Mouse (Mus musculus) C2C12 (cell line): ENCODE data around the gene Arfgap2. TPM values are rescaled to one million over a fixed set of nuclear protein-coding genes. Genes with fewer than 3 reads are reported as not detected.

Experiments used
- H3K27me3 ChIP-seq: one replicate; pipeline ENCODE4 v1.6.1; 2011; ENCODE audit not compliant: control insufficient read depth, insufficient read depth, insufficient read length
- H3K36me3 ChIP-seq: one replicate; pipeline ENCODE4 v1.6.1; 2011; ENCODE audit not compliant: control insufficient read depth, insufficient read depth
- H3K4me3 ChIP-seq: one replicate; pipeline ENCODE4 v1.5.1; 2011; ENCODE audit warnings: mild to moderate bottlenecking, control low read depth; ENCODE audit not compliant: poor library complexity, insufficient read depth, severe bottlenecking
- H3K79me2 ChIP-seq: one replicate; pipeline ENCODE4 v1.6.1; 2011; ENCODE audit not compliant: control insufficient read depth, insufficient read depth
- H3K79me3 ChIP-seq: one replicate; pipeline ENCODE4 v1.6.1; 2011; ENCODE audit warnings: low read depth, control low read depth
- H3ac ChIP-seq: one replicate; pipeline ENCODE3; 2011; ENCODE audit warnings: low read depth; ENCODE audit not compliant: control insufficient read depth, insufficient read length
- CEBPB ChIP-seq: IDR thresholded peaks from one replicate; pipeline ENCODE4 v1.6.1; 2011; ENCODE audit warnings: low read depth, mild to moderate bottlenecking, control low read depth, moderate library complexity
- CTCF ChIP-seq: IDR thresholded peaks from one replicate; pipeline ENCODE4 v1.5.1; 2011; ENCODE audit not compliant: control insufficient read depth, insufficient read depth, insufficient read length
- FOSL1 ChIP-seq: IDR thresholded peaks from one replicate; pipeline ENCODE4 v1.8.0; 2011; ENCODE audit warnings: mild to moderate bottlenecking, low read length; ENCODE audit not compliant: poor library complexity, insufficient read depth, severe bottlenecking
- MAX ChIP-seq: IDR thresholded peaks from one replicate; pipeline ENCODE4 v1.6.1; 2011; ENCODE audit warnings: mild to moderate bottlenecking, control low read depth
- MYOD1 ChIP-seq: IDR thresholded peaks from one replicate; pipeline ENCODE4 v1.6.1; 2011; ENCODE audit warnings: low read depth; ENCODE audit not compliant: control insufficient read depth, insufficient read length
- MYOG ChIP-seq: IDR thresholded peaks from one replicate; pipeline ENCODE4 v1.6.1; 2011; ENCODE audit not compliant: control insufficient read depth, insufficient read length; ENCODE audit errors: extremely low read depth
- USF1 ChIP-seq: IDR thresholded peaks from one replicate; pipeline ENCODE4 v1.6.1; 2011; ENCODE audit warnings: low read depth, mild to moderate bottlenecking, control low read depth, moderate library complexity
- polyA plus RNA-seq: library from polyadenylated mRNA; unstranded; fragments of >200 nt; fragmentation: generic; extraction: Trizol; gene quantifications from one replicate; pipeline ENCODE4 v1.2.1, GENCODE M21; 2012; ENCODE audit warnings: missing spikeins

The Arfgap2 gene
- polyA plus RNA-seq, 1 experiment, result 67.5 TPM

DNA sequence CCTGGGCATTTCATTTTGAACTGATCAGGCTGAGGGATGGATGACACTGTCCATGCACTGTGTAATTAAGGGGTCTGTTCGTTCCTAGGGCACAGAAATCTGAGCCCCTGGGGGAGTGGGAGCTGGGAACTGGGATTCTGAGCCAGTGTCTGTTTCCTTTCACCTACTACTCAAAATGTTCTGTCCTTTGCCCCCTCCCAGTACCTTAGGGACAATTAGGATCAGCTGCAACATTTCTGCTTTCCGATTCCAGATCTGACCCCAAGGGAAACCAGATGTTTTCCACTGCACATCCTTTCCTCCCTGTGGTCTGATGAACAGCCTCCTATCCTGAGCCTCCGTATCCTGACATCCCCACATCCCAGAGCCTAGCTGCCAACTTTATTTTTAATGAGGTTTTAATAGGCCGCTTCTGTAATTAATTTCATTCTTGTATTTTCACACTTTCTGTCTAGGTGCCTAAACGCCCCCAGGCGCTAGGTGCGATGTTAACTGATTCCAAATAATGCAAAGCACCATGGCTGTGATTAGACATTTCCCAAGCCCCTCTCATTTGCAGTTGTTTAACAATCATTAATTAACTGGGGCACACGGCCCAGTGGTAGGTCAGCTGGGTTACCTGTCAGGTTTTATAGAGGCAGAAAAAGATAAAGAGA, 9.9 kb upstream of the Arfgap2 start:
- Histone ChIP-seq H3K4me3 (no peak overlapping the region), H3K79me2 (no peaks in the 10 kb centered on the region), H3ac (no peak overlapping the region), H3K27me3 (no peaks in the 10 kb centered on the region), H3K79me3 (no peaks in the 10 kb centered on the region), H3K36me3 (no peaks in the 10 kb centered on the region)
- TF ChIP-seq FOSL1 (no peak), MAX (no peak), CEBPB (no peak), MYOD1 (no peak), USF1 (no peak), CTCF (no peak), MYOG (no peak)

DNA sequence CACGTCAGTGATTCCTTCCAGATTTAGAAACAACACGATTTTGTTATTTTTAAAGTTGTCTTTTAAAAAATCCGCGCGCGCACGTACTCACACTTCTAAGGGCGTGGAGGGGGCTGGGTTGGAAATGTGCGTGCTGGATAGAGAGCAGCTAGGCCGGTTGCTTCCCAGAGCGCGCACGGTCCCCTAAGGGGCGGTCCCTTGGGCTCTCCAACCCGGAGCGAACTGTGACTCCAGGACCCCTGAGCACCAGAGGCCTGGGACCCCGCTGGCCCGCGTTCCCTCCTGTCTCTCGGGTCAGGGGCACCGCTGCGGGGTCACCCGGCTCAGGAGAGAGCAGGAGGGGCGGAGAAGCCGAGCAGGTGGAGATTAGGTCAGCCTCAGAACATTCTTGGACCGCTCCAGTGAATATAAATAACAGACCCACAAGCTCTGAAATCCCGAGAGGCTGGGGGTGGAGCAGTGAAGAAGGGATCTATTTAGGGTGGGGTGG, 9.1 kb upstream of the Arfgap2 start, which contains the start of gene Pacsin3:
Gene Pacsin3, plus strand, starts transcription at position 294 of the 490 bp plus-strand sequence.
- TF ChIP-seq MAX, result no peak
- no peak for TF ChIP-seq FOSL1
- TF ChIP-seq CEBPB, result no peak
- TF ChIP-seq MYOG, result no peak
- TF ChIP-seq USF1, result no peak
- no peak for TF ChIP-seq MYOD1

DNA sequence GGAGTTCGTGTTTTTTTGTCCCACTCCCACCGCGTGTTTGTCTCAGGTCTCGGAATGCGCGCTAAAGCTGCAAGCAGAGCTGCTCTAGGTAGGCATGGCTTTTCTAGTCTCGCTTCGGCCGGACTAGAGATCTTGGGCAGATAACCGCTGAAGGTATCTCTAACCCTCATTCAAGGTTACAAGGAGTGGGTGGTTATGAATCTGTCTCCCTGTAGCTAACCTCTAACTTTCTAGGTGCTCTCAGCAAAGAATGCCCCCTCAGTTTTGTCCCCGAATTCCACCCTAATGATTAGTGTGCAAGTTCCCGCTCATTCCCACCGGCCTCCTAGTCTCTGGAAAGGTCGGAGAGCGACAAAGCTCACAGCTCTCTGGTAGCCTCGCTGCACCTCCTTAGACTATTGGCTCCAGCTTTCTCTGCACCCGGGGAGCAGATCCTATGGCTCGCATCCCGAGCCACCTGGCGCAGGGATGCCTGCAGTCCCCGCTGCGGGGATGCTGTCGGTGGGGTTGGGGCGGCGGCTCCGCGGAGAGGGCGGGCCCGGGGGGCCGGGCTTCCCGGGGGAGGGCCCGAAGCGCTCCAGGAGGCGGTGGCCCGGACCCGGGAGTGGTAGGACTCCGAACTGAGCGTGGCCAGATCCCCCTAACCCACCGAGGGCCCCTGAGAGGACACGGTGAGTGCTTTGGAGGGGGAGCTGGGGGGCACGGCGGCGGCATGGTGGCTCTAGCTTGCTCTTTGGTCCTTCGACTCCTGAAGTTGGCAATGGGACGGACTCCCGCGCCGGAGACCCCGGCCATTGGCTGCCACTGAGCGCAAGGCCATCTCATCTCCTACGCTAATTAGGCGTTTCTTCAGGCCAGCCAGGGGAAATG, 8.3 kb upstream of the Arfgap2 start:
- TF ChIP-seq CTCF (no peak), USF1 (no peak), MYOD1 (no peak), MAX (no peak), FOSL1 (no peak), MYOG (no peak), CEBPB (no peak)
- no peaks in the 10 kb centered on the region for H3K79me2 ChIP-seq
- H3ac ChIP-seq, result peak overlapping the region; percentile 66
- H3K27me3 ChIP-seq, result no peaks in the 10 kb centered on the region
- H3K36me3 ChIP-seq, result peaks cover 1% of the 10 kb centered on the region
- peak overlapping the region; percentile 51 for H3K4me3 ChIP-seq
- H3K79me3 ChIP-seq, result no peaks in the 10 kb centered on the region

More for the DNA sequence above, 9.1 kb upstream of the Arfgap2 start, which contains the start of gene Pacsin3:
- peak within 1 kb of the TSS; percentile 66 for H3ac ChIP-seq
- no peaks in the 10 kb centered on the region for H3K79me2 ChIP-seq
- no peaks in the 10 kb centered on the region for H3K36me3 ChIP-seq
- H3K27me3 ChIP-seq, result no peaks in the 10 kb centered on the region
- peak within 1 kb of the TSS; percentile 51 for H3K4me3 ChIP-seq
- H3K79me3 ChIP-seq, result no peaks in the 10 kb centered on the region

DNA sequence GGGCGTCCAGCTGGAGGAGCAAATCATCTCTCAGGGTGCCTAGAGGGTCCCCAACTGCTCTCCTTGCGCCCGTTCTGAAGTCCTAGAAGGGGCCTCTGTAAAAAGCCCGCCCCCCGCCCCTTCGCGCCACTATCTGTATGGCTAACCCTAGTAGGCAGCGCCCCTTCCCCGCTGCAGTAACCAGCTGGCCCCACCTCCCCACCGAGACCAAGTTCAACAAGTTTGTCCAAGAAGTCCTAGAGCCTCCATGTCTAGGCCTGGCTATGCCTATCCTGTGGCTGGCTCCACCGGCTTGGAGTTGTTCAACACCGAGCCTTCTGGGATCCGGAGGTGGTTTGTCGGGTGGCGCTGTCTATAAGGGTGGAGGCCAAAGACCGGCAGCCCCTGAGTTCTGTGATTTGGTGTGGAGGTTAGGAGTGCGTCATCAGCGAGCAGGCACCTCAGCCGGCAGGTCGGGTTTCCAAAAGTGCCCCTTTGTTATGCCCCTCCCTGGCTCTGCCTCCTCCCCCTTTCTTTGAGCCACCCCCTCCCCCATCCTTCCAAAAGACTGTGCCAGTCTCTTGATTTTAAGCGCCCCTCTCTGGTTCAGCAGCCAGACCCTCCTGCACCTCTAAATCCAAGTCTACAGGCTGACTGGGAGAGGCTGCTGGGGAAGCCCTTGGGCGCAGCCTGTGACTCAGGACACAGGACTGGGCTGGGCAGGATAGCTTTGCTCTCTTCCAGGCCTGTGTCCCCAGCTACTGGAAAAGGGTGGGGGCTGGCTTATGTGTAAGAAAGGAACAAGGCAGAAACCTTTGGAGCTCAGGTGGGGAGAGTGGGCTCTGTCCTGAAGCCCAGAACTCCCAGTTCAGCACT, 7.4 kb upstream of the Arfgap2 start:
- no peaks in the 10 kb centered on the region for H3K79me2 ChIP-seq
- no peaks in the 10 kb centered on the region for H3K79me3 ChIP-seq
- TF ChIP-seq CEBPB, result no peak
- TF ChIP-seq CTCF, result no peak
- TF ChIP-seq USF1, result no peak
- no peak for TF ChIP-seq MAX
- no peak for TF ChIP-seq MYOD1
- TF ChIP-seq FOSL1, result no peak
- no peak for TF ChIP-seq MYOG
- H3K4me3 ChIP-seq, result peak overlapping the region; percentile 51
- H3K36me3 ChIP-seq, result peaks cover 5% of the 10 kb centered on the region
- peak overlapping the region; percentile 71 for H3ac ChIP-seq
- H3K27me3 ChIP-seq, result no peaks in the 10 kb centered on the region

DNA sequence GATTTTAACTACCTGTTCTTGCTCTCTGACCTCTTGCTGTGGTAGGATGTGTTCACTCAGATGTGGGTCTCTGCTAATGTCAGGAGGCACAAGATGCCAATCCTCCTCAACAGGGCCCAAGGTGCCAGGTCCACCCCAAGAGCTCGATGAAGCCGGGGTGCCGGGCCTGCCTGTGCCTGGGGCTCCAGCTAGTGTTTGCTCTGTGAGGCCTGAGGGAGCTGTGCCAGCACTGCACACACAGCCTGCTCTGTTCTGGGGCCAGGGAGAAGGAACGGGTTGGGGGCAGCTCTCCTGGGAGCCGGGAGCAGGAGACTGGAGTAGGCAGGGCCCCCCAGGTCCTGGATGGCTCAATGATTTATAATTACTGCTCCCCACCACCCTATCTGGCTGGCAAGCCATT, 6.7 kb upstream of the Arfgap2 start:
- peaks cover 9% of the 10 kb centered on the region for H3K36me3 ChIP-seq
- H3ac ChIP-seq, result peak overlapping the region; percentile 71
- TF ChIP-seq CTCF (no peak), FOSL1 (no peak), USF1 (no peak), MAX (no peak), MYOD1 (no peak), MYOG (no peak), CEBPB (no peak)
- H3K79me3 ChIP-seq, result no peaks in the 10 kb centered on the region
- H3K79me2 ChIP-seq, result no peaks in the 10 kb centered on the region
- no peaks in the 10 kb centered on the region for H3K27me3 ChIP-seq
- no peak overlapping the region for H3K4me3 ChIP-seq
